Mouse (Mus musculus): ENCODE measurements around the gene Gabrr3. TPM values are rescaled to one million over a fixed set of nuclear protein-coding genes. Genes with fewer than 3 reads are reported as not detected.

Gene Gabrr3
- polyA plus RNA-seq (2021; fragmentation: Nextera tagmentation), result not detected in 2 replicates
- long read RNA-seq, experiment 1, result 0 reads
- long read RNA-seq, experiment 2, result 0 reads

GRCm38 (mm10) chr16:59407032-59407431 lies at the start of gene Gabrr3:
Gene Gabrr3, plus strand, starts transcription at chr16:59407332.

GRCm38 (mm10) chr16:59363893-59364292 lies 43.2 kb upstream of the Gabrr3 start, which contains the start of gene Olfr209:
Gene Olfr209, minus strand, starts transcription at chr16:59363993.

GRCm38 (mm10) chr16:59471637-59472278 lies 64.6 kb downstream of the Gabrr3 start, which contains the start of gene Riox2:
Gene Riox2, plus strand, starts transcription at chr16:59471775.

Other genes starting within 250 kb of the Gabrr3 start
- gene Olfr196, start 236.9 kb upstream of the Gabrr3 start, polyA plus RNA-seq (2021; fragmentation: Nextera tagmentation), result not detected in 2 replicates
- not detected in 2 replicates for gene Olfr198, start 203.8 kb upstream of the Gabrr3 start, polyA plus RNA-seq (2021; fragmentation: Nextera tagmentation)
- not detected in 2 replicates for gene Olfr199, start 187.6 kb upstream of the Gabrr3 start, polyA plus RNA-seq (2021; fragmentation: Nextera tagmentation)
- gene Olfr201, start 134.7 kb upstream of the Gabrr3 start, polyA plus RNA-seq (2021; fragmentation: Nextera tagmentation), result not detected in 2 replicates
- gene Olfr202, start 120.5 kb upstream of the Gabrr3 start, polyA plus RNA-seq (2021; fragmentation: Nextera tagmentation), result not detected in 2 replicates
- gene Olfr203, start 108.5 kb upstream of the Gabrr3 start, polyA plus RNA-seq (2021; fragmentation: Nextera tagmentation), result not detected in 2 replicates
- not detected in 2 replicates for gene Olfr204, start 89.1 kb upstream of the Gabrr3 start, polyA plus RNA-seq (2021; fragmentation: Nextera tagmentation)
- gene Olfr205, start 76.2 kb upstream of the Gabrr3 start, polyA plus RNA-seq (2021; fragmentation: Nextera tagmentation), result not detected in 2 replicates
- gene Olfr206, start 58.1 kb upstream of the Gabrr3 start, polyA plus RNA-seq (2021; fragmentation: Nextera tagmentation), result not detected in 2 replicates
- not detected in 2 replicates for gene Olfr209, start 43.3 kb upstream of the Gabrr3 start, polyA plus RNA-seq (2021; fragmentation: Nextera tagmentation)
- 11.1 and 11.9 TPM in 2 replicates for gene Riox2, start 64.4 kb downstream of the Gabrr3 start, polyA plus RNA-seq (2021; fragmentation: Nextera tagmentation)
- gene Crybg3, start 193.6 kb downstream of the Gabrr3 start, polyA plus RNA-seq (2021; fragmentation: Nextera tagmentation), result 0.83 and 1.2 TPM in 2 replicates
- 51.0 and 54.2 TPM in 2 replicates for gene Arl6, start 232.1 kb downstream of the Gabrr3 start, polyA plus RNA-seq (2021; fragmentation: Nextera tagmentation)

All from left cerebral cortex, adult 6 months (tissue).